Mouse (Mus musculus) CD4-positive, CD25-positive, alpha-beta regulatory T cell, adult 4 months (primary cell): ENCODE results near the gene Nkx2-2. TPM values are rescaled to one million over a fixed set of nuclear protein-coding genes. Genes with fewer than 3 reads are reported as not detected.
"Not testable (repeated sequence)": the region's sequence is repeated elsewhere in the genome, so short reads cannot be mapped to it uniquely, and the experiment has no call there.

Experiments
- ATAC-seq: one replicate; pipeline ENCODE4 v1.8.0; 2017
- polyA plus RNA-seq, 2 experiments: library from polyadenylated mRNA; unstranded; fragments of 100-300 nt; shearing (Covaris generic); gene quantifications; one replicate each; pipeline ENCODE4 v1.2.1; 2017

Nkx2-2 gene
- polyA plus RNA-seq, 2 experiments from 2014 or later: not detected

DNA sequence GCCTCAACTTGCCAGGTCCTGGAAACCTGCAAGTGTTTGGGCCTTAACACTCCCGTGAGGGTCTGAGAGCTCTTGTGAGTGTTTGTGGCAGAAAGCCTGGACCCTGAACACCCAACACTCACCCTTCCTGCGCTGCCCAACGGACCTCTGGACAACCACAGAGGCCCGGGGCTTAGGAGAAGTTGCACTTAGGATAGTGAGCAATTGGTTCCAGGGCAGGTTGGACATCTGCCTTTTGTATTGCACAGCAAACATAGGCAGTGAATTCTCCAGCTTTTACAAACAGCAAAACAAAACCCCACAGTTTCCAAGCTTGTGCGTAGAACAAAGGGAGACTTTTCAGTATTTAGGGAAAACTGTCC lies 12.8 kb downstream of the Nkx2-2 start:
- ATAC-seq: no peak

DNA sequence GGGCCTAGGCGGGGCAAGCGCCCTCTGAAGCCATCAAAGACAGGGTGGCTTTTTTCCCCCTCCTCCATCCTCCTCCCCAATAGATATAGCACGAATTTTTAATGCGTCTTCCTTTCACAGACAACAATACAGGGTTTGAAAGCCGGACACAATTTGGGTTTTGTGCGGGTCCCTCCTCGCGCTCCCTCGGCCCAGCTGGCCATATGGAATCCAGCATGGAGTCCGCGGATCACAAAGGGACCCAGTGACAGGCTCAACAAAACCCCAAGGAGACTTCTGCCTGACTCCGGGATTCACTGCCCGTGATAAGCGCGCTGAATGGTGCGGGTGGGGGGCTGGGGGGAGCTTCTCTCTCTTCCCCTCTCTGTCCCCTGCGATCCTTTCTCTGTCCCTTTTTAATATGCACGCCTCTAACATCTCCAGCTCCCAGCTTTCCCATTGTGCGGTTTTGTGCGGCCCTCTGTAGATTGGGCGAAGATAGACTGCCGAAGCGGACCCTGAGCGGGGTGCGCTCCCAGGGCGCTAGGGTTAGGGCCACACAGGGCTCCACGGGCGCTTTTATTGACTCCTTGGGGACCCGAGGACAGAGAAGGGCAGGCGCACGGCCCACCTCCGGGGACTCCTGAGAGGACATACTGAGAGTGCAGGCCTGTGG lies 13.3 kb downstream of the Nkx2-2 start:
- ATAC-seq: no peak

DNA sequence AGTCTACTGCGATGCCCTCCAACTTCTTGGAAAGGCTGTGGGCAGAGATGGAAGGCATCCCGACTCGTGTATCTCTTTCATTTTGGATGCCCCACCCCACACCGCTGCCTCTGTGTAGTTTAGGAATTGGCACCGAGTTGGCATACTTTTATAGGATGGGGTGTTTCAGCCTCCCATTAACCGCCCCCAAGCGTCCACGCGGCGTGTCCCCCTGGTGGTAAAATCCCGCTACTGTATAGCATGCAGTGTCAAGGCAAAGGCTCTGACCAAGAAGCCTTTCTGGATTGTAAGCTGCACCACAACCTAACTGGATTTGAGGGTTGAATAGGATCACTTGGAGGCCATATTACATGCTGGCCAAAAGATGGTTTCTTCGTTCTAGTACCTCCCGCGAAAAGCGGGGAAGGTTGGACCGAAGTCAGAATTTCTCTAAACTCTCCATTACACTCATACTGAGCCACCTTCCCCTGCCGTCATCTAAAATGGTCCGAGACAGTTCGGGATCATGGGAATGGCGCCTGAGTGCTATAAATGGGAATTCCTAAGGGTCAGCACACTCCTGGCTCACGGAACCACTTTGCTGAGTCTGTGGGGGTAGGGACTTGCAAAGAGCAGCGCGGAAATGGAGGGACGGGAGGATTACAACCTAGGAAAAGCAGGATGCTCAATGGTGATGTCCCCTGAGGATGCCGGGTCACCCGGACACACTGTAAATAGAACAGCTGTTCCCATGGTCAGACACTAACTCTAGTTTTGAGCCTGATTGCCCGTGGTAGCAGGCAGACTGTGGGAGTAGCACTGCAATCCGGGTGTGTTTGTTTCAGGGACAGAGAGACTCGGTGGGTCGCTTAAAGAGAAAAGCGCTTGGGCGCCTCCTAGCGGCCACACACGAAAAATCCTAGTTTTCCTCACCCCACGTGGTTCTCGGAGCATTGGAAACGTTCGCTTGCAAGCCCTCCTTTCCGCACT lies 15.7 kb downstream of the Nkx2-2 start:
- peak; percentile 76 for ATAC-seq

DNA sequence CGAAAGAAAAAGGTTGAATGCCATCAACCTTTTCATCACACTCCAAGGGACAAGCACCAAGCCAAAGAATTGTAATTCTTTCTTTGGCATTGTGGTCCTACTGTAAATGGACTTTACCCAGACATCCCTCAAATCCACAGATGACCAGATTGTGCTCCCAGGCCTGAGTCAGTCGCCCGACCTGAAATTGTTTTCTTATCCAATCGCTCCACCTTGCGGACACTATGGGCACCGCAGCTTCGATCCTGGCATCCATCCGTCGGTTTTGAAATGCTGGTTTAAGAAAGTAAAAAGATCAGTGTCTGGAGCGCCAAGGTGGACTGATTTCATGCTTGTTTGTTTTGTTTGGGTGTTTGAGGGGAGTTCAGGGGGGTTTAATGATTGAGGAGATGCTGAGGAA lies 16.4 kb downstream of the Nkx2-2 start:
- ATAC-seq: peak; percentile 71

DNA sequence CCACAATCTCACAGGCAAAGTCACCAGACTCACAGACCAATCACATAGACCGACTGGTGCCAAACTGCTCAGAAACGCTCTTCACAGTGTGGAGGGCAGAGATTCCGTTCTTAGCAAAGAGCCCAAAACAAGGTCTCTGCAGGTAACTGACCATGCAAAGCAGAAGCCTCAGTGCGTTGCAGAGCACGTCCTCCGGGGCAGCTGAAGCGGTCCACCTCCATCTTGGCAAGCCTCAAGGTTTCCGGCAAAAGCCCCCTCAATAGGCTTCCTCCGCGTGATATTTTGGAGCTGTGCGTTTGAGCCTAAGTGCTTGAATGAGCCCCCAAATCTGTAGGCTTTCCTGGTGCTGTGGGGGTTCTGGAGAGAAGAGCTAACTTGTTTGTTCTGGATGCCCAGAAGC lies 18.7 kb downstream of the Nkx2-2 start:
- ATAC-seq: no peak

DNA sequence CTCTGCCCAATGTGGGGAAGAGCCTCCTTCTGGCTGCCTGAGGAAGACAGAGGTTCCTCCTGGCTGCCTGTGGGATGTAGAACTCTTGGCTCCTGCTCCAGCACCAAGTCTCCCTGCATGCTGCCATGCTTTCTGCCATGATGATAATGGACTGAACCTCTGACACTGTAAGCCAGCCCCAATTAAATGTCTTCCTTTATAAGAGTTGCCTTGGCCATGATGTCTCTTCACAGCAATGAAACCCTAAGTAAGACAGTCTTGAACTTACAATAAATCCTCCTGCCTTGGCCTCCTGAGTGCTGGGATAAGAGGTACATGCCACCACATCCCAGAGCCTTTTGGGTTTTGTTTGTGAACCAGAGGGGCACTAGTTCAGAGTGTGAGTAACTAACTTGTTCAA lies 20.3 kb downstream of the Nkx2-2 start:
- no peak for ATAC-seq

DNA sequence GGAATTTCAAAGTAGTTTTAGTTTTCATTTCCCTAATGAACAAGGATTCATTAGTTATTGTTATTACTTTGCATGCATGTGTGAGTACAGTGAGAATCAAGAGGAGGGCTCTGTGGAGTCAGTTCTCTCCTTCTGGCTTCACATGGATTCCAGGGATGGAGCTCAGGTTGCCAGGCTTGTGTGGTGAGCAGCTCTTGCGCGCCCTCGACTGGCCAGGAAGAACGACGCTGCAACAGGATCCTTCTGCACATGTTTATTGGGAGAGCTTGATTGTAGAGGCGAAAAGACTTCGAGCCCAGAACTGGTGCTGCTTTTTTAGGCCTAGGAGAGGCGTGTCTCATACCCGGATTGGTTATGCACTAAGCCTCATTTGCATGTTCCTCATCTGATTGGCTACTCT lies 23.5 kb downstream of the Nkx2-2 start:
- ATAC-seq: not testable (repeated sequence)

DNA sequence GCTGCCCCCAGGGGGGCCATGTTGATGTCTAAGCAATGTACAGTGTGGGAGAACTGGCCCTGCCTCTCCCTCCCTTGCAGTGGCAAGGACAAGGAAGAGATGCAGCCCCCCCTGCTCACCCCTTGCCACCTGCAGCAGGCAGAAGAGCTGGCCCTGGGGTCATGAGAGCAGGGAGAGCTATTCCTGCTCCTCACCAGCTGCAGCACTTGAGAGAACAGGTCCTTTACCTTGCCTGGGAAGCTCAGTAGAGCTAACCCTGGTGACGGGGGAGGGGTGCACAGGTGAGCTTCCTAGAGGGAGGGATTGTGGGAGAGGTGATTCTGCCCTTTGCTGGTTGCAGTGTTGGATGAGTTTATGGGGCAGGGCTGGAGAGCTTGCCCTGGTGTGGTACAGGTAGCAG lies 28.2 kb downstream of the Nkx2-2 start:
- no peak for ATAC-seq

DNA sequence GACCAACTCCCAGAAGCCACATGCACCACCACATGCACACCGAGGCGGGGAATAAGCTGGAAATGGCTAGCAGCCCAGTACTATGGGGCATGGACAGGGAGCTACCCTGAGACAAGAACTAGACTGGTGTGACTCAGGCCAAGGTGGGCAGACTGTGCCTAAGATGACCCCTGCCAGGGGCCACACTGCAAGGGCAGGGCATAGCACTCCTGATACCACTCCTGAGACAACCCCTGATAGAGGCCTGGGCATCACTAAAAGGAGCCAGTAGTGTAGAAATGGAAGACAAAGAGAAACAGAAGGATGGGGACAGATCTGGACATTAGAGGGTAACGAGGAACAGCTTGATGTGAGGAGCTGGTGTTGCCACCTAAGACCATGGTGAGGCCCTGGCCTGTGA lies 28.7 kb downstream of the Nkx2-2 start:
- no peak for ATAC-seq

DNA sequence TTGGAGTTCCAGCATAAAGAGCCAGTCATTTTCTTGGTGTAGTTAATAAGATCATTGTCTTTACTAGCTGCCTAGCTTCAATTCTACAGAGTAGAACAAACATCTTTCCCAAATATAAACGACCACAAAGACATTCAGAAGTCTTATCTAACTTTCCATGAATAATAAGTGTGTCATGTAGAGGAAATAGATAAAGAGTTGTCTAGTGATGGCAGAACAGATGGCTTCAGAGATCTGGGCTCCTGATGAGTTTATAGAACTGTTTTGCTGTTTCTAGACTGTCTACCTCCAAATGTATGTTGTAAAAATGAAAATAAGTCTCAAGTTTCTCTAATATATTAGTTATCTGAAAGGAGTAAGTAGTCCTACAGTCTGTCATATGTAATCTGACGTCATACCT lies 41.5 kb downstream of the Nkx2-2 start:
- no peak for ATAC-seq

Other genes with a start within 250 kb of the Nkx2-2 start
- 100 to 1,000 TPM; 166 to 178 TPM for gene Xrn2, start 181.2 kb downstream of the Nkx2-2 start, polyA plus RNA-seq
- gene Nkx2-4, start 108.8 kb downstream of the Nkx2-2 start, polyA plus RNA-seq: not detected
- gene Pax1, start 167.7 kb upstream of the Nkx2-2 start, polyA plus RNA-seq: not detected